Mouse (Mus musculus) midbrain, embryonic 16.5 days (tissue): ENCODE results near the gene Zbtb7b. TPM values are rescaled to one million over a fixed set of nuclear protein-coding genes. Genes with fewer than 3 reads are reported as not detected.

Experiments used
- ATAC-seq: fragments of 200-750 bp; cut with Nextera tagmentation; 2 replicates; pipeline ENCODE4 v1.8.0; 2017; ENCODE audit warnings: moderate TSS enrichment
- H3K27ac ChIP-seq: fragments of 300-500 bp; sonication (generic); 2 replicates; pipeline ENCODE4 v1.5.1; 2014; ENCODE audit warnings: mild to moderate bottlenecking, low read length, mixed read lengths
- H3K27me3 ChIP-seq: fragments of 300-500 bp; sonication (generic); 2 replicates; pipeline ENCODE4 v1.6.1; 2014; ENCODE audit warnings: low read depth, low read length, mixed read lengths; ENCODE audit not compliant: control insufficient read depth, insufficient read depth
- H3K36me3 ChIP-seq: fragments of 300-500 bp; sonication (generic); 2 replicates; pipeline ENCODE4 v1.6.1; 2014; ENCODE audit warnings: mild to moderate bottlenecking, low read length, moderate library complexity, mixed read lengths; ENCODE audit not compliant: control insufficient read depth, insufficient read depth
- H3K4me1 ChIP-seq: fragments of 300-500 bp; sonication (generic); 2 replicates; pipeline ENCODE4 v1.6.1; 2014; ENCODE audit warnings: mild to moderate bottlenecking, low read length, mixed read lengths; ENCODE audit not compliant: control insufficient read depth, insufficient read depth
- H3K4me2 ChIP-seq: fragments of 300-500 bp; sonication (generic); 2 replicates; pipeline ENCODE4 v1.6.1; 2014; ENCODE audit warnings: mild to moderate bottlenecking, low read length, mixed read lengths
- H3K4me3 ChIP-seq: fragments of 300-500 bp; sonication (generic); 2 replicates; pipeline ENCODE4 v1.5.1; 2014; ENCODE audit warnings: low read depth, mild to moderate bottlenecking, low read length, moderate library complexity, mixed read lengths
- H3K9ac ChIP-seq: fragments of 300-500 bp; sonication (generic); 2 replicates; pipeline ENCODE4 v1.6.1; 2014; ENCODE audit warnings: low read depth, low read length, mixed read lengths
- H3K9me3 ChIP-seq: fragments of 300-500 bp; sonication (generic); replicated peaks from 2 replicates; pipeline ENCODE4 v1.6.1; 2014; ENCODE audit warnings: mild to moderate bottlenecking, low read length, mixed read lengths; ENCODE audit not compliant: control insufficient read depth, poor library complexity, severe bottlenecking
- WGBS: fragments of 180-500 bp; shearing (Covaris S2); extraction: QIAGEN DNeasy Blood & Tissue Kit; methylation state at CpG from one replicate; pipeline ENCODE4 v1.1.7; 2014; 5-methylcytosine and 5-hydroxymethylcytosine counted together
- polyA plus RNA-seq: library from polyadenylated mRNA; unstranded; fragments of >200 nt; fragmentation: Nextera tagmentation; extraction: Ambion mirVana; gene quantifications from 2 replicates; pipeline ENCODE4 v1.2.1, GENCODE M21; 2015

Gene Zbtb7b
- polyA plus RNA-seq, 1 experiment from 2014 or later: 0.49 TPM

- Histone ChIP-seq H3K27ac (peak overlapping the region; percentile 30; the same call in 1 of the 2 replicates), H3K4me3 (peak overlapping the region; percentile 63; the same call in 1 of the 2 replicates)
- ATAC-seq: no peak
These were observed 25.4 kb upstream of the Zbtb7b start for GRCm38 (mm10) chr3:89419981-89420380.

GRCm38 (mm10) chr3:89419571-89419970 lies 25.0 kb upstream of the Zbtb7b start:
- H3K9ac ChIP-seq: peak overlapping the region; percentile 8
- peaks cover 4% of the 10 kb centered on the region; the same call in 1 of the 2 replicates for H3K36me3 ChIP-seq
- H3K27ac ChIP-seq: peak overlapping the region; percentile 74
- no peaks in the 10 kb centered on the region for H3K9me3 ChIP-seq
- H3K27me3 ChIP-seq: no peaks in the 10 kb centered on the region
- peak overlapping the region; percentile 93 for H3K4me2 ChIP-seq
- 5% methylated on average over 9 of the region's 9 CpGs for WGBS
- H3K4me3 ChIP-seq: peak overlapping the region; percentile 63
- ATAC-seq: no peak
- H3K4me1 ChIP-seq: peaks cover 19% of the 10 kb centered on the region

More at GRCm38 (mm10) chr3:89419981-89420380, 25.4 kb upstream of the Zbtb7b start:
- WGBS: 31% methylated on average over 3 of the region's 3 CpGs
- no peaks in the 10 kb centered on the region for H3K9me3 ChIP-seq
- H3K4me2 ChIP-seq: peak overlapping the region; percentile 93
- peak overlapping the region; percentile 8; the same call in 1 of the 2 replicates for H3K9ac ChIP-seq
- peaks cover 19% of the 10 kb centered on the region for H3K4me1 ChIP-seq
- H3K27me3 ChIP-seq: no peaks in the 10 kb centered on the region
- H3K36me3 ChIP-seq: peaks cover under 1% of the 10 kb centered on the region; the same call in 1 of the 2 replicates

- H3K9me3 ChIP-seq: no peaks in the 10 kb centered on the region
- WGBS: 0% methylated on average over 16 of the region's 16 CpGs
These were observed 24.3 kb upstream of the Zbtb7b start for GRCm38 (mm10) chr3:89418861-89419250.

GRCm38 (mm10) chr3:89418170-89418860 lies 23.7 kb upstream of the Zbtb7b start, which contains the start of the genes Cks1b and Shc1:
Gene Cks1b, minus strand, starts transcription at chr3:89418383.
Gene Shc1, plus strand, starts transcription at chr3:89418443.
- H3K4me1 ChIP-seq: peaks cover 19% of the 10 kb centered on the region
- under 1% methylated on average over 39 of the region's 39 CpGs for WGBS
- H3K9me3 ChIP-seq: no peaks in the 10 kb centered on the region
- H3K27ac ChIP-seq: peak within 1 kb of the TSS; percentile 74
- H3K4me3 ChIP-seq: peak within 1 kb of the TSS; percentile 63
- H3K27me3 ChIP-seq: no peaks in the 10 kb centered on the region
- ATAC-seq: peak; percentile 97
- peak within 1 kb of the TSS; percentile 93 for H3K4me2 ChIP-seq
- peak within 1 kb of the TSS; percentile 61 for H3K9ac ChIP-seq
- peaks cover 4% of the 10 kb centered on the region; the same call in 1 of the 2 replicates for H3K36me3 ChIP-seq

More at GRCm38 (mm10) chr3:89418861-89419250, 24.3 kb upstream of the Zbtb7b start:
- Histone ChIP-seq H3K4me3 (peak overlapping the region; percentile 63), H3K27me3 (no peaks in the 10 kb centered on the region), H3K36me3 (peaks cover 4% of the 10 kb centered on the region; the same call in 1 of the 2 replicates), H3K4me2 (peak overlapping the region; percentile 93), H3K4me1 (peaks cover 19% of the 10 kb centered on the region), H3K9ac (peak overlapping the region; percentile 61), H3K27ac (peak overlapping the region; percentile 74)
- ATAC-seq: no peak; the same call in 1 of the 2 replicates

- Histone ChIP-seq H3K4me3 (peak overlapping the region; percentile 63), H3K9me3 (no peaks in the 10 kb centered on the region), H3K9ac (peak overlapping the region; percentile 37; the same call in 1 of the 2 replicates), H3K27me3 (no peaks in the 10 kb centered on the region), H3K4me1 (peaks cover 19% of the 10 kb centered on the region), H3K27ac (peak overlapping the region; percentile 12; the same call in 1 of the 2 replicates), H3K4me2 (peak overlapping the region; percentile 93), H3K36me3 (peaks cover 4% of the 10 kb centered on the region; the same call in 1 of the 2 replicates)
- ATAC-seq: peak; percentile 64
- under 1% methylated on average over 20 of the region's 20 CpGs for WGBS
These were observed 23.2 kb upstream of the Zbtb7b start for GRCm38 (mm10) chr3:89417840-89418169.

GRCm38 (mm10) chr3:89417131-89417530 lies 22.6 kb upstream of the Zbtb7b start:
- 21% methylated on average over 2 of the region's 2 CpGs for WGBS
- H3K27ac ChIP-seq: no peak overlapping the region
- no peak overlapping the region for H3K9ac ChIP-seq

GRCm38 (mm10) chr3:89416158-89416557 lies 21.6 kb upstream of the Zbtb7b start:
- H3K27ac ChIP-seq: no peak overlapping the region
- no peaks in the 10 kb centered on the region for H3K27me3 ChIP-seq
- H3K36me3 ChIP-seq: peaks cover 4% of the 10 kb centered on the region; the same call in 1 of the 2 replicates
- WGBS: 95% methylated on average over 8 of the region's 8 CpGs
- H3K9me3 ChIP-seq: no peaks in the 10 kb centered on the region
- peaks cover 20% of the 10 kb centered on the region for H3K4me1 ChIP-seq
- H3K4me3 ChIP-seq: no peak overlapping the region
- H3K9ac ChIP-seq: no peak overlapping the region
- no peak for ATAC-seq
- H3K4me2 ChIP-seq: no peak overlapping the region

More at GRCm38 (mm10) chr3:89417131-89417530, 22.6 kb upstream of the Zbtb7b start:
- Histone ChIP-seq H3K4me1 (peaks cover 23% of the 10 kb centered on the region), H3K36me3 (peaks cover 4% of the 10 kb centered on the region; the same call in 1 of the 2 replicates), H3K27me3 (no peaks in the 10 kb centered on the region), H3K9me3 (no peaks in the 10 kb centered on the region), H3K4me3 (peak overlapping the region; percentile 63), H3K4me2 (peak overlapping the region; percentile 93)
- no peak for ATAC-seq

- H3K9ac ChIP-seq: peak within 1 kb of the TSS; percentile 65
- no peaks in the 10 kb centered on the region for H3K9me3 ChIP-seq
- peak within 1 kb of the TSS; percentile 85 for H3K4me2 ChIP-seq
- WGBS: 6% methylated on average over 28 of the region's 28 CpGs
- H3K27me3 ChIP-seq: no peaks in the 10 kb centered on the region
- H3K4me3 ChIP-seq: peak within 1 kb of the TSS; percentile 48
- peak within 1 kb of the TSS; percentile 65 for H3K27ac ChIP-seq
- ATAC-seq: peak; percentile 100
- peaks cover 10% of the 10 kb centered on the region; the same call in 1 of the 2 replicates for H3K36me3 ChIP-seq
- peaks cover 11% of the 10 kb centered on the region for H3K4me1 ChIP-seq
These were observed 17.2 kb upstream of the Zbtb7b start, which contains the start of gene Flad1 for GRCm38 (mm10) chr3:89411490-89412393. Gene Flad1, minus strand, starts transcription at chr3:89411870.
